Mouse (Mus musculus) ES-Bruce4 (cell line): ENCODE results near the gene Grid2ip. TPM values are rescaled to one million over a fixed set of nuclear protein-coding genes. Genes with fewer than 3 reads are reported as not detected.
"Not testable (repeated sequence)": the region's sequence is repeated elsewhere in the genome, so short reads cannot be mapped to it uniquely, and the experiment has no call there.

Experiments
- H3K27ac ChIP-seq: 2 replicates; pipeline ENCODE4 v1.5.1; 2012; ENCODE audit warnings: low read length, inconsistent platforms; ENCODE audit not compliant: insufficient read depth
- H3K27me3 ChIP-seq: 2 replicates; pipeline ENCODE4 v1.6.1; 2012; ENCODE audit warnings: mild to moderate bottlenecking, low read length, inconsistent platforms; ENCODE audit not compliant: control insufficient read depth, poor library complexity, insufficient read depth, severe bottlenecking
- H3K36me3 ChIP-seq: 2 replicates; pipeline ENCODE4 v1.6.1; 2012; ENCODE audit warnings: inconsistent platforms, mild to moderate bottlenecking, low read length, moderate library complexity; ENCODE audit not compliant: control insufficient read depth, poor library complexity, insufficient read depth, severe bottlenecking
- H3K4me1 ChIP-seq: one replicate; pipeline ENCODE4 v1.8.1; 2011; ENCODE audit warnings: low read length; ENCODE audit not compliant: control insufficient read depth, insufficient read depth
- H3K4me3 ChIP-seq: 2 replicates; pipeline ENCODE4 v1.5.1; 2011; ENCODE audit warnings: low read depth, mild to moderate bottlenecking, low read length
- H3K9ac ChIP-seq: 2 replicates; pipeline ENCODE4 v1.6.1; 2012; ENCODE audit warnings: low read depth, mild to moderate bottlenecking, inconsistent platforms; ENCODE audit not compliant: poor library complexity, severe bottlenecking
- H3K9me3 ChIP-seq: replicated peaks from 2 replicates; pipeline ENCODE4 v1.6.1; 2012; ENCODE audit warnings: mild to moderate bottlenecking, low read length, inconsistent platforms; ENCODE audit not compliant: control insufficient read depth, poor library complexity, insufficient read depth, severe bottlenecking
- CTCF ChIP-seq: IDR thresholded peaks from one replicate; pipeline ENCODE4 v1.8.1; 2011; ENCODE audit warnings: low read depth, low read length
- EP300 ChIP-seq: IDR thresholded peaks from 2 replicates; pipeline ENCODE4 v1.6.1; 2011; ENCODE audit warnings: low read depth, low read length; ENCODE audit not compliant: insufficient read depth
- POLR2A ChIP-seq: IDR thresholded peaks from one replicate; pipeline ENCODE4 v1.8.1; 2011; ENCODE audit warnings: low read length; ENCODE audit not compliant: insufficient read depth
- polyA plus RNA-seq: library from polyadenylated mRNA; stranded (reverse); fragments of >200 nt; gene quantifications from 2 replicates; pipeline ENCODE4 v1.2.4, GENCODE M21; 2011; ENCODE audit warnings: low read depth; ENCODE audit not compliant: missing spikeins, insufficient read depth, insufficient read length

Gene Grid2ip
- polyA plus RNA-seq, 1 experiment: 0.57 TPM

- Histone ChIP-seq H3K27me3 (no peaks in the 10 kb centered on the region), H3K36me3 (no peaks in the 10 kb centered on the region), H3K4me3 (no peak overlapping the region), H3K9ac (no peak overlapping the region), H3K4me1 (no peaks in the 10 kb centered on the region), H3K9me3 (no peaks in the 10 kb centered on the region), H3K27ac (no peak overlapping the region)
- TF ChIP-seq POLR2A (no peak), CTCF (no peak), EP300 (no peak)
Observed at GRCm38 (mm10) chr5:143371146-143371510, 14.0 kb downstream of the Grid2ip start.

GRCm38 (mm10) chr5:143372818-143373217 lies 15.7 kb downstream of the Grid2ip start:
- TF ChIP-seq EP300: no peak
- TF ChIP-seq CTCF: peak; percentile 30
- peak overlapping the region; percentile 55 for H3K4me3 ChIP-seq
- H3K9me3 ChIP-seq: no peaks in the 10 kb centered on the region
- H3K36me3 ChIP-seq: no peaks in the 10 kb centered on the region
- H3K4me1 ChIP-seq: no peaks in the 10 kb centered on the region
- 0 out of 2 replicates have a peak overlapping the region, but pooled peaks have one; percentile 6 for H3K9ac ChIP-seq
- no peak overlapping the region for H3K27ac ChIP-seq
- no peaks in the 10 kb centered on the region for H3K27me3 ChIP-seq

- no peak for TF ChIP-seq EP300
- TF ChIP-seq CTCF: peak; percentile 83
- TF ChIP-seq POLR2A: no peak
- Histone ChIP-seq H3K4me1 (no peaks in the 10 kb centered on the region), H3K9me3 (no peaks in the 10 kb centered on the region), H3K4me3 (peak overlapping the region; percentile 18), H3K27me3 (no peaks in the 10 kb centered on the region), H3K9ac (peak overlapping the region; percentile 17; the same call in 1 of the 2 replicates), H3K27ac (no peak overlapping the region), H3K36me3 (no peaks in the 10 kb centered on the region)
Observed at GRCm38 (mm10) chr5:143375242-143375641, 18.1 kb downstream of the Grid2ip start.

- no peaks in the 10 kb centered on the region for H3K36me3 ChIP-seq
- no peak overlapping the region for H3K9ac ChIP-seq
- H3K4me1 ChIP-seq: no peaks in the 10 kb centered on the region
- no peaks in the 10 kb centered on the region for H3K9me3 ChIP-seq
- no peaks in the 10 kb centered on the region for H3K27me3 ChIP-seq
- H3K4me3 ChIP-seq: no peak overlapping the region
- TF ChIP-seq POLR2A (no peak), CTCF (peak; percentile 71)
- no peak overlapping the region for H3K27ac ChIP-seq
Observed at GRCm38 (mm10) chr5:143376156-143376555, 19.0 kb downstream of the Grid2ip start.

GRCm38 (mm10) chr5:143386797-143387621 lies 29.9 kb downstream of the Grid2ip start:
- Histone ChIP-seq H3K9ac (peak overlapping the region; percentile 18; the same call in 1 of the 2 replicates), H3K27ac (no peak overlapping the region), H3K36me3 (no peaks in the 10 kb centered on the region), H3K27me3 (no peaks in the 10 kb centered on the region), H3K4me3 (peak overlapping the region; percentile 66), H3K4me1 (no peaks in the 10 kb centered on the region), H3K9me3 (no peaks in the 10 kb centered on the region)
- TF ChIP-seq CTCF (peak; percentile 39), EP300 (no peak)

GRCm38 (mm10) chr5:143394184-143394583 lies 37.0 kb downstream of the Grid2ip start:
- H3K27ac ChIP-seq: no peak overlapping the region
- H3K9me3 ChIP-seq: no peaks in the 10 kb centered on the region
- TF ChIP-seq EP300: no peak
- TF ChIP-seq POLR2A: no peak
- peak; percentile 44 for TF ChIP-seq CTCF
- no peak overlapping the region for H3K9ac ChIP-seq
- H3K36me3 ChIP-seq: no peaks in the 10 kb centered on the region
- H3K4me1 ChIP-seq: no peaks in the 10 kb centered on the region
- H3K4me3 ChIP-seq: no peak overlapping the region
- no peaks in the 10 kb centered on the region for H3K27me3 ChIP-seq

- not testable (repeated sequence) for H3K4me3 ChIP-seq, H3K9ac ChIP-seq, H3K27ac ChIP-seq, H3K4me1 ChIP-seq, H3K27me3 ChIP-seq, H3K36me3 ChIP-seq, H3K9me3 ChIP-seq
Observed at GRCm38 (mm10) chr5:143394966-143395365, 37.8 kb downstream of the Grid2ip start.
